Mouse (Mus musculus) right cerebral cortex, postnatal 25 days (tissue): Measurements from ENCODE around the gene Slc4a3.

Source experiments
- DNase-seq: peaks from one replicate; pipeline ENCODE4 v3.0.0; 2022

Gene Slc4a3

GRCm38 (mm10) chr1:75524679-75525078, 21.4 kb upstream of the Slc4a3 start:
- no peak for DNase-seq

- no peak for DNase-seq
These were observed 15.5 kb upstream of the Slc4a3 start for GRCm38 (mm10) chr1:75530546-75530945.

- no peak for DNase-seq
These were observed 13.5 kb upstream of the Slc4a3 start for GRCm38 (mm10) chr1:75532280-75533172.

- DNase-seq = no peak
These were observed 12.5 kb upstream of the Slc4a3 start for GRCm38 (mm10) chr1:75533325-75534252.

GRCm38 (mm10) chr1:75537587-75537986, 8.5 kb upstream of the Slc4a3 start:
- no peak for DNase-seq

GRCm38 (mm10) chr1:75538597-75539190, 7.4 kb upstream of the Slc4a3 start:
- no peak for DNase-seq

- no peak for DNase-seq
These were observed 4.6 kb upstream of the Slc4a3 start for GRCm38 (mm10) chr1:75541496-75541895.

- no peak for DNase-seq
These were observed 1.7 kb upstream of the Slc4a3 start for GRCm38 (mm10) chr1:75544351-75544750.

- no peak for DNase-seq
These were observed 1.3 kb downstream of the Slc4a3 start for GRCm38 (mm10) chr1:75547351-75547750.

- no peak for DNase-seq
These were observed 2.0 kb downstream of the Slc4a3 start for GRCm38 (mm10) chr1:75548083-75548482.

- no peak for DNase-seq
These were observed 2.8 kb downstream of the Slc4a3 start for GRCm38 (mm10) chr1:75548871-75549270.

- peak; percentile 7 for DNase-seq
These were observed 3.5 kb downstream of the Slc4a3 start for GRCm38 (mm10) chr1:75549289-75550279.

GRCm38 (mm10) chr1:75550586-75550985, 4.5 kb downstream of the Slc4a3 start:
- DNase-seq = no peak

GRCm38 (mm10) chr1:75555680-75556079, 9.6 kb downstream of the Slc4a3 start:
- DNase-seq = peak; percentile 23

- DNase-seq = peak; percentile 47
These were observed 10.2 kb downstream of the Slc4a3 start for GRCm38 (mm10) chr1:75556143-75556781.

GRCm38 (mm10) chr1:75557041-75557440, 11.0 kb downstream of the Slc4a3 start:
- no peak for DNase-seq

- DNase-seq = no peak
These were observed 12.5 kb downstream of the Slc4a3 start for GRCm38 (mm10) chr1:75558388-75559178.

- DNase-seq = peak; percentile 94
These were observed 13.3 kb downstream of the Slc4a3 start for GRCm38 (mm10) chr1:75559212-75559925.

GRCm38 (mm10) chr1:75560206-75560913, 14.3 kb downstream of the Slc4a3 start:
- no peak for DNase-seq
